Mouse (Mus musculus) cortical plate, adult 2 months (tissue): ENCODE measurements at regions not wholly inside any gene's neighbourhood (a gene's known extent, or its start where the extent isn't known, plus 50 kb on each side); places are given as distances from the start of the nearest gene placed in this dataset.

Experiments used
- H3K27ac ChIP-seq: fragments of 200-500 bp; 2 replicates; pipeline ENCODE4 v1.5.1; 2012; ENCODE audit warnings: low read length, control low read depth, inconsistent platforms; ENCODE audit not compliant: insufficient read depth
- H3K4me1 ChIP-seq: fragments of 200-500 bp; 2 replicates; pipeline ENCODE4 v1.6.1; 2011; ENCODE audit warnings: low read length; ENCODE audit not compliant: control insufficient read depth, insufficient read depth
- H3K4me3 ChIP-seq: fragments of 200-500 bp; 2 replicates; pipeline ENCODE4 v1.5.1; 2011; ENCODE audit warnings: mild to moderate bottlenecking, low read length, control low read depth; ENCODE audit not compliant: insufficient read depth
- CTCF ChIP-seq: fragments of 200-500 bp; IDR thresholded peaks from 2 replicates; pipeline ENCODE4 v1.5.1; 2011; ENCODE audit warnings: mild to moderate bottlenecking, control low read depth, low read length; ENCODE audit not compliant: insufficient read depth; ENCODE audit errors: extremely low read depth
- POLR2A ChIP-seq: fragments of 200-500 bp; IDR thresholded peaks from 2 replicates; pipeline ENCODE4 v1.6.1; 2011; ENCODE audit warnings: mild to moderate bottlenecking, low read length, control low read depth; ENCODE audit not compliant: insufficient read depth; ENCODE audit errors: extremely low read depth

DNA sequence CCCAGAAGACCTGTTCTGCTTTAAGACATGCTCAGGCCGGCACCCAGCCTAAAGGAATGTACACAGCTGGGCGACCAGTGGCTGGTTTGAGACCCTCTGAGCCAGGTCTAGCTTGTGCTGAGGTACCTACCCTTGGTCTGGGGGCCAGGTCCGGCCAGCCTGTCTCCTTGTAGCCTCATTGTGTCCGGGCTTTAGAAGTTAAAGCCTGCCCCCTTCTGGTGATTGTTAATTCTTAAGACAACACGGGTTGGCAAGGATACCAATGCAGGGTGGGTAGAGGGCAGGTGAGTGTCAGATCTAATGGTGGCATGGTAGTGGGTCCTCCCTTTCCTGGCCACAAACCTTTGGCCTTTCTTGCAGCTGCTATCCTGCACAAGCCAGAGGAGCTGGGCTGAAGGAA is 64.0 kb upstream of the Zfp423 start:
- TF ChIP-seq POLR2A (no peak), CTCF (peak; percentile 57)
- Histone ChIP-seq H3K4me3 (no peak overlapping the region), H3K4me1 (no peaks in the 10 kb centered on the region), H3K27ac (no peak overlapping the region)

DNA sequence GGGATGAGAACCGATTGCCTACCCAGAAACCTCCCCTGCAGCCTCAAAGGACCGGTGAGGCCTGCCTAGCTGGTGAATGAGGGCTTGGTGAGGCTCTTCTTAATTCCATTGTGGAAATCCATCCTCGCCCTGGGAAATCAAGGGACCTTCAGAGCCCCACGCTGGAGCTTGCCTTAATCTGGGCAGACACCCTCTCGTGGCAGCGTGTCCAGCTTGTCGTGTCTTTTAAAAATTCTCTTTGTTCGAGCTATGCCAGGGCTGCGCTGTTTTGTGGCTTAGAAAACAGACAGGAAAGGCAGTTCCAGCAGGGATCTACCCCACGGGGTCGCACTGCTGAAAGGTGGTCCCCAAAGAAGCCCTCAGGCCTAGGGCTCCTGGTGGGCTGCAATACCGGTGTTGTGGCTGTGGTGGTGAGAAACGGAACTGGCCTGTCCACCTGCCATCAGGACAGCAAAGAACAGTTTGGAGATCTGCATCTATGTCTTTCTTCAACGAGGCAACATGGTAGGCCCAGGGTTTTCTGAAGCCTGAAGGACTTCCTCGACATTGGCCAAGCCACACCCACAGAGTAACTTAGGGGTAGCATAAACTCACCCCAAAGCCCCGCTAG is 63.5 kb upstream of the Zfp423 start:
- TF ChIP-seq CTCF (no peak), POLR2A (no peak)
- Histone ChIP-seq H3K27ac (no peak overlapping the region), H3K4me3 (no peak overlapping the region), H3K4me1 (no peaks in the 10 kb centered on the region)

DNA sequence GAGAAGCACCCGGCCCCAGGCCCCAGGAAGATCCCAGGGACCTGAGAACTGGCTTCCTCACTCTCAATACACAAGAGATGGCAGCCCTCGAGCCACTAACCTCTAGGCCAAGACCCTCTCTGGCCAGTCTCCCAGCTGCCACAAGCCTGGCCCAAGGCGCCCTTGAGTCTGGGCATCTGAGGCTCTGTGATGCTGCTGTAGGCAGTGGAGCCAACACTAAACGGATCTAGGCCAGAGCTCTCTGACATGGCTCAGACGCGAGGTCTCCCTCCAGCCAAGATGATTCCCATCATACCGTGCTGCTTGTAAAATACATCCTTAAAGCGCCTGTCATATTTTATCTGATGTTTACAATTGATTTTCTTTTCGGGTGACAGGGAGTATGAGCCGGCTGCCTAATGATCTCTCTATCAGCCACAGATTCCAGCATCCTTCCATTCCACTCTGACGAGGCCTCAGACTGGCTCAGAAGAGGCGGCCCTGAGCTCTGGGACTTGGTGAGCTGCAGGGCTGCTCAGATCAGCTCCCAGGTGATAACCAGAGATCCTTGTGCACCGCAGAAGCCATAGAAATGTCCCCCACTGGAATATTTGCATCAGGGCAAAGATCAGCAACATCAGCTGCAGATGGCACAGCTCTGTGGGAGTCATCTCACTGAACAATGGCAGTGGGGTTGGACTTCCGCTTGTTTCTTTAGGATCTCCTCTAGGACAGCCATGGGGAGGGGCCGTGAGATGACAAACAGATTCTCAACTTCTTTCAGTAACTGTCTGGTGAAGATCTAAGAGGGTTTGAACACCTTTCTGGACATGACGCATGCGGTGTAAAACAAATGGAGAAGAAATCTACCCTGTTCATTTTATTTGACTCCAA is 60.1 kb upstream of the Zfp423 start:
- no peak for TF ChIP-seq CTCF
- no peak for TF ChIP-seq POLR2A
- Histone ChIP-seq H3K27ac (no peak overlapping the region), H3K4me1 (no peaks in the 10 kb centered on the region), H3K4me3 (no peak overlapping the region)

DNA sequence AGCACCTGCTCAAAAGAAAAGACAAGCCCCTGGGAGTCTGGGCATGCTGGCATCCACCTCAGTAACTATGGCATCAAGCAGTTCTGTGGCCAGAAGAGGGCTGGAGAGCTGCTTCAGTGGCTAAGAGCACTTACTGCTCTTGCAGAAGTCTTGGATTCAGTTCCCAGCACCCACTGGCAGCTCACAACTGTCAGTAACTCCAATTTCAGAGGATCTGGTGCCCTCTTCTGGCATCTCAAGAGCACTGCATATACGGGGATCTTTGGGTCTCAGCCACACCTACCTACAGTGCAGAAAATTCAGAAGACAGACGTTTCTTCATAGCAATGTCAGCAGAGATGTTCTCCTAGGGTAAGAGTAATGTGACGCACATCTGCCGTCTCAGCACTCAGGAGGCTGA is 59.1 kb upstream of the Zfp423 start:
- no peaks in the 10 kb centered on the region for H3K4me1 ChIP-seq
- H3K27ac ChIP-seq, result no peak overlapping the region
- TF ChIP-seq POLR2A, result no peak
- no peak for TF ChIP-seq CTCF
- no peak overlapping the region for H3K4me3 ChIP-seq

DNA sequence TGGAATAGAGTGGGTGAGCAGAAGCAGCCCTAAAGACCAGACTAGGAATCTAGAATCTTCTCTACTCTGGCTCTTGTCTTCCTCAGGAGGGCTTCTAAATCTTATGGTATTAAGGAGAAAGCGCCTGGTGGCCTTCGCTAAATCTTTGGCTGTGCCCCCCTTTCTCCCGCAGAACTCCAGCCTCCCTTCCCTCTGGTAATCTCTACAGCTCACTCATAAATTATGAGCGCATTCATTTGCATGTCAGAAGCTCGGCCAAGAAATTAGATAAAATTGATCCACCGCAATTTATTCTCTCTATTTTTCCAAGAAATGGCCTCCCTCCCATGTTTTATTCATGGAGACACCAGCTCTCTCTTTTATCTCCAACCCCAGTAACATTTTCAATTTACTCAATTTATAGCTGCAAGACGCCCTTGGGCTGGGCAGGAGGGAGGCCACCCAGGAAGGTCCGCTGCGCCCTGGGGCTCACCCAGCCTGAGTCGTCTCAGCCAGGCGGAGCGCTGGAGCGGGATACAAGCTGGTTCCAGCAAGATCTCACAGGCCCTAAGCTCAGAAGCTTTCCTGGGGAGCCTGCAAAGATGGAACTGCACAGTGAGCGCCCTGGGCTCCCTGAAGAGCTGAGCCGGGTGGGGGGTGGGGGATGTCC is 52.9 kb upstream of the Zfp423 start:
- H3K4me1 ChIP-seq, result no peaks in the 10 kb centered on the region
- no peak for TF ChIP-seq CTCF
- no peak for TF ChIP-seq POLR2A
- no peak overlapping the region for H3K27ac ChIP-seq
- H3K4me3 ChIP-seq, result no peak overlapping the region

DNA sequence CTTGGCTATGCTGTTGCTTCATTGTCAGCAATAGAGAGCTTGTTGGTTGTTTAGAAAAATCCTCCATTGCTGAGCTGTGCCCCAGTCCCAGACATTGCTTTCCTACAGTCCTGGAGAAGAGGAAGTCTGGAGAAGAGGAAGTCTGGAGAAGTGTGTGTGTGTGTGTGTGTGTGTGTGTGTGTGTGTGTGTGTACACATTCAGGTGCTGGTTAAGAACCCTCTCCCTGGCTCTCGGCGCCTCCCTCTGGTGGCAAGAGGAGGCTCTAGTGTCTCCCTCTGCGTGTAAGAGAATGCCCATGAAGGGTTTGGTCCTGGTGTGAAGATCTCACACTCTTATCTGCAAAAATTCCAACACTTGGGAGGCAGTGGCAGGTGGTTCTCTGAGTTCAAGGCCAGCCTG is 51.2 kb upstream of the Zfp423 start:
- H3K27ac ChIP-seq, result no peak overlapping the region
- no peaks in the 10 kb centered on the region for H3K4me1 ChIP-seq
- H3K4me3 ChIP-seq, result no peak overlapping the region
- TF ChIP-seq POLR2A, result no peak
- peak; percentile 50 for TF ChIP-seq CTCF

DNA sequence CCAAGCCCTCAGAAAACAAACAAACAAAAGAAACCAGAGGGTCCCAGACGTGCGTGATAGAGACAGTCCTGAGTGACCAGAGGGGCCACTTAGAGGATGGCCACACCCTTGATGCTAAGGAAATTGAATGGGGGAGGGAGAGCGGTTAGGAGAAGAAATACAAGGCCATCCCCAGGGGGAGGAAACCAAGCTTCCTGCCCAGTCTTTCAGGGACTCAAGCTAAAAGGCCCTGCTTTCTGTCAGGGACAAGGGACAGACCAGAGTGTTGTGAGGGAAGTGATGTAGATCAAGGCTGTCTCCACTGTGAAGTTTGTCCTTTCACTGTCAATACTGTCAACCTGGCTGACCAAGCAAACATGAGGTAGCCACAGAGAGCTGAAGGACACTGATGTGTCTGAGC is 50.5 kb upstream of the Zfp423 start:
- Histone ChIP-seq H3K4me1 (no peaks in the 10 kb centered on the region), H3K27ac (no peak overlapping the region)
- TF ChIP-seq CTCF (no peak), POLR2A (no peak)

More for the DNA sequence above, 50.5 kb upstream of the Zfp423 start:
- no peak overlapping the region for H3K4me3 ChIP-seq
